Mouse (Mus musculus): ENCODE measurements at regions not wholly inside any gene's neighbourhood (a gene's known extent, or its start where the extent isn't known, plus 50 kb on each side); places are given as distances from the start of the nearest gene placed in this dataset.

GRCm38 (mm10) chr9:82484341-82484740, 345.0 kb upstream of the Irak1bp1 start:
- no peak for DNase-seq (ENCODE audit: low read depth, low spot score)
- H3K36me3 ChIP-seq (ENCODE audit: control insufficient read depth, insufficient read depth, low read length, poor library complexity, severe bottlenecking), result no peaks in the 10 kb centered on the region
- H3K27me3 ChIP-seq (ENCODE audit: control insufficient read depth, insufficient read depth, low read length, poor library complexity, severe bottlenecking), result no peaks in the 10 kb centered on the region

GRCm38 (mm10) chr9:82493440-82493839, 335.9 kb upstream of the Irak1bp1 start:
- Histone ChIP-seq H3K36me3 (ENCODE audit: control insufficient read depth, insufficient read depth, low read length, poor library complexity, severe bottlenecking) (no peaks in the 10 kb centered on the region), H3K27me3 (ENCODE audit: control insufficient read depth, insufficient read depth, low read length, poor library complexity, severe bottlenecking) (no peaks in the 10 kb centered on the region)
- DNase-seq (ENCODE audit: low read depth, low spot score), result no peak

GRCm38 (mm10) chr9:82510014-82510413, 319.3 kb upstream of the Irak1bp1 start:
- no peak for DNase-seq (ENCODE audit: low read depth, low spot score)
- no peaks in the 10 kb centered on the region for H3K27me3 ChIP-seq (ENCODE audit: control insufficient read depth, insufficient read depth, low read length, poor library complexity, severe bottlenecking)
- H3K36me3 ChIP-seq (ENCODE audit: control insufficient read depth, insufficient read depth, low read length, poor library complexity, severe bottlenecking), result no peaks in the 10 kb centered on the region

GRCm38 (mm10) chr9:82518993-82519392, 310.3 kb upstream of the Irak1bp1 start:
- DNase-seq (ENCODE audit: low read depth, low spot score), result no peak
- Histone ChIP-seq H3K36me3 (ENCODE audit: control insufficient read depth, insufficient read depth, low read length, poor library complexity, severe bottlenecking) (no peaks in the 10 kb centered on the region), H3K27me3 (ENCODE audit: control insufficient read depth, insufficient read depth, low read length, poor library complexity, severe bottlenecking) (no peaks in the 10 kb centered on the region; the same call in 1 of the 2 replicates)

- H3K36me3 ChIP-seq (ENCODE audit: control insufficient read depth, insufficient read depth, low read length, poor library complexity, severe bottlenecking), result no peaks in the 10 kb centered on the region
- DNase-seq (ENCODE audit: low read depth, low spot score), result no peak
- H3K27me3 ChIP-seq (ENCODE audit: control insufficient read depth, insufficient read depth, low read length, poor library complexity, severe bottlenecking), result no peaks in the 10 kb centered on the region
Observed at GRCm38 (mm10) chr9:82527867-82528385, 301.4 kb upstream of the Irak1bp1 start.

GRCm38 (mm10) chr9:82552726-82553125, 276.6 kb upstream of the Irak1bp1 start:
- no peaks in the 10 kb centered on the region for H3K36me3 ChIP-seq (ENCODE audit: control insufficient read depth, insufficient read depth, low read length, poor library complexity, severe bottlenecking)
- H3K27me3 ChIP-seq (ENCODE audit: control insufficient read depth, insufficient read depth, low read length, poor library complexity, severe bottlenecking), result no peaks in the 10 kb centered on the region
- DNase-seq (ENCODE audit: low read depth, low spot score), result no peak

- Histone ChIP-seq H3K36me3 (ENCODE audit: control insufficient read depth, insufficient read depth, low read length, poor library complexity, severe bottlenecking) (no peaks in the 10 kb centered on the region), H3K27me3 (ENCODE audit: control insufficient read depth, insufficient read depth, low read length, poor library complexity, severe bottlenecking) (no peaks in the 10 kb centered on the region)
- no peak for DNase-seq (ENCODE audit: low read depth, low spot score)
Observed at GRCm38 (mm10) chr9:82553213-82553612, 276.1 kb upstream of the Irak1bp1 start.

- H3K36me3 ChIP-seq (ENCODE audit: control insufficient read depth, insufficient read depth, low read length, poor library complexity, severe bottlenecking), result no peaks in the 10 kb centered on the region
- no peaks in the 10 kb centered on the region for H3K27me3 ChIP-seq (ENCODE audit: control insufficient read depth, insufficient read depth, low read length, poor library complexity, severe bottlenecking)
- no peak for DNase-seq (ENCODE audit: low read depth, low spot score)
Observed at GRCm38 (mm10) chr9:82562551-82563465, 266.5 kb upstream of the Irak1bp1 start.

- Histone ChIP-seq H3K36me3 (ENCODE audit: control insufficient read depth, insufficient read depth, low read length, poor library complexity, severe bottlenecking) (no peaks in the 10 kb centered on the region), H3K27me3 (ENCODE audit: control insufficient read depth, insufficient read depth, low read length, poor library complexity, severe bottlenecking) (no peaks in the 10 kb centered on the region)
- no peak for DNase-seq (ENCODE audit: low read depth, low spot score)
Observed at GRCm38 (mm10) chr9:82581373-82582018, 247.8 kb upstream of the Irak1bp1 start.

GRCm38 (mm10) chr9:82609111-82609510, 220.2 kb upstream of the Irak1bp1 start:
- DNase-seq (ENCODE audit: low read depth, low spot score), result no peak
- no peaks in the 10 kb centered on the region for H3K36me3 ChIP-seq (ENCODE audit: control insufficient read depth, insufficient read depth, low read length, poor library complexity, severe bottlenecking)
- no peaks in the 10 kb centered on the region for H3K27me3 ChIP-seq (ENCODE audit: control insufficient read depth, insufficient read depth, low read length, poor library complexity, severe bottlenecking)

GRCm38 (mm10) chr9:82609946-82610345, 219.4 kb upstream of the Irak1bp1 start:
- Histone ChIP-seq H3K36me3 (ENCODE audit: control insufficient read depth, insufficient read depth, low read length, poor library complexity, severe bottlenecking) (no peaks in the 10 kb centered on the region), H3K27me3 (ENCODE audit: control insufficient read depth, insufficient read depth, low read length, poor library complexity, severe bottlenecking) (no peaks in the 10 kb centered on the region)
- DNase-seq (ENCODE audit: low read depth, low spot score), result no peak

GRCm38 (mm10) chr9:82612526-82612925, 216.8 kb upstream of the Irak1bp1 start:
- no peaks in the 10 kb centered on the region for H3K27me3 ChIP-seq (ENCODE audit: control insufficient read depth, insufficient read depth, low read length, poor library complexity, severe bottlenecking)
- no peaks in the 10 kb centered on the region for H3K36me3 ChIP-seq (ENCODE audit: control insufficient read depth, insufficient read depth, low read length, poor library complexity, severe bottlenecking)
- no peak for DNase-seq (ENCODE audit: low read depth, low spot score)

GRCm38 (mm10) chr9:82632411-82632810, 196.9 kb upstream of the Irak1bp1 start:
- H3K36me3 ChIP-seq (ENCODE audit: control insufficient read depth, insufficient read depth, low read length, poor library complexity, severe bottlenecking), result no peaks in the 10 kb centered on the region
- H3K27me3 ChIP-seq (ENCODE audit: control insufficient read depth, insufficient read depth, low read length, poor library complexity, severe bottlenecking), result no peaks in the 10 kb centered on the region
- DNase-seq (ENCODE audit: low read depth, low spot score), result no peak

- no peak for DNase-seq (ENCODE audit: low read depth, low spot score)
- Histone ChIP-seq H3K36me3 (ENCODE audit: control insufficient read depth, insufficient read depth, low read length, poor library complexity, severe bottlenecking) (no peaks in the 10 kb centered on the region), H3K27me3 (ENCODE audit: control insufficient read depth, insufficient read depth, low read length, poor library complexity, severe bottlenecking) (no peaks in the 10 kb centered on the region)
Observed at GRCm38 (mm10) chr9:82640277-82640676, 189.1 kb upstream of the Irak1bp1 start.

- DNase-seq (ENCODE audit: low read depth, low spot score), result no peak
- Histone ChIP-seq H3K36me3 (ENCODE audit: control insufficient read depth, insufficient read depth, low read length, poor library complexity, severe bottlenecking) (no peaks in the 10 kb centered on the region), H3K27me3 (ENCODE audit: control insufficient read depth, insufficient read depth, low read length, poor library complexity, severe bottlenecking) (no peaks in the 10 kb centered on the region)
Observed at GRCm38 (mm10) chr9:82643900-82644299, 185.4 kb upstream of the Irak1bp1 start.
